Mouse (Mus musculus) small intestine, adult 2 months (tissue): ENCODE data around the gene Kctd15. TPM values are rescaled to one million over a fixed set of nuclear protein-coding genes. Genes with fewer than 3 reads are reported as not detected.

Source experiments
- H3K27ac ChIP-seq: fragments of 200-500 bp; 2 replicates; pipeline ENCODE4 v1.5.1; 2012; ENCODE audit warnings: low read depth, low read length, control low read depth, inconsistent platforms; ENCODE audit not compliant: insufficient read depth
- H3K27me3 ChIP-seq: fragments of 200-500 bp; 2 replicates; pipeline ENCODE4 v1.6.1; 2012; ENCODE audit warnings: mild to moderate bottlenecking, moderate library complexity, low read length, inconsistent platforms; ENCODE audit not compliant: control insufficient read depth, insufficient read depth
- H3K36me3 ChIP-seq: fragments of 200-500 bp; 2 replicates; pipeline ENCODE4 v1.6.1; 2012; ENCODE audit warnings: mild to moderate bottlenecking, low read length, control low read depth, inconsistent platforms; ENCODE audit not compliant: control insufficient read depth, insufficient read depth
- H3K4me1 ChIP-seq: fragments of 200-500 bp; 2 replicates; pipeline ENCODE4 v1.6.1; 2012; ENCODE audit warnings: low read length, inconsistent platforms, mixed read lengths; ENCODE audit not compliant: control insufficient read depth, insufficient read depth, insufficient read length
- H3K4me3 ChIP-seq: fragments of 200-500 bp; 2 replicates; pipeline ENCODE4 v1.5.1; 2012; ENCODE audit warnings: low read depth, mild to moderate bottlenecking, control low read depth, inconsistent platforms, low read length, moderate library complexity
- CTCF ChIP-seq: fragments of 200-500 bp; IDR thresholded peaks from 2 replicates; pipeline ENCODE4 v1.5.1; 2012; ENCODE audit warnings: low read depth, mild to moderate bottlenecking, control low read depth, inconsistent platforms, low read length, moderate library complexity, mixed read lengths; ENCODE audit not compliant: insufficient replicate concordance, insufficient read length; ENCODE audit errors: extremely low read depth
- POLR2A ChIP-seq: fragments of 200-500 bp; IDR thresholded peaks from 2 replicates; pipeline ENCODE4 v1.6.1; 2012; ENCODE audit warnings: low read depth, mild to moderate bottlenecking, control low read depth, inconsistent platforms, low read length, moderate library complexity
- WGBS: fragments of 180-500 bp; shearing (Covaris S2); methylation state at CpG from one replicate; pipeline ENCODE4 v1.1.7; 2018; 5-methylcytosine and 5-hydroxymethylcytosine counted together
- polyA plus RNA-seq: library from polyadenylated mRNA; depleted of rRNA; stranded (reverse); fragments of >200 nt; gene quantifications from 2 replicates; pipeline ENCODE4 v1.2.3, GENCODE M21; 2012; rRNA removed

Kctd15 gene
- polyA plus RNA-seq, result 5.9 and 6.2 TPM in 2 replicates

DNA sequence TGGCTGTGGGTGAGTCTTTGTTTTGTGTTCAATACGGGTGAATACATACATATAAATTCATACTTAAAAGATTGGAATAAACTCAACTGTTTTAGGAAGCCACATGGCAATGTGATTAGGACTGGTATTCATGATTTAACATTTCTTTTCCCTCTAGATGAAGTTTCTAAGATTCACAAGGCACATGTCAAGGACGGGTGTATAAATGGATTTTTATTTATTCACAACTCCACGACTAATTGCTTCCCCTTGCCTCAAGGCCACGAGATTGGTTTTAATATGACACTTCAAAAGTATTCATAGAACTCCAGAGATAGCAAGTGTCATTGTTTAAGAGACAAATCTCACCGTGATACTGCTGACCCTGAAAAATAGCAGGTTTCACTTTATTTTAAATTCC is at the start of gene Kctd15:
Kctd15 (minus strand) TSS at position 101 of the 400 bp plus-strand sequence.
- no peak within 1 kb of the TSS for H3K27ac ChIP-seq
- H3K27me3 ChIP-seq, result peaks cover 12% of the 10 kb centered on the region
- no peaks in the 10 kb centered on the region for H3K4me1 ChIP-seq
- H3K4me3 ChIP-seq, result peak within 1 kb of the TSS; percentile 82
- no peaks in the 10 kb centered on the region for H3K36me3 ChIP-seq
- TF ChIP-seq POLR2A (no peak), CTCF (no peak)
- WGBS, result 78% methylated on average over 5 of the region's 5 CpGs

GRCm38 (mm10) chr7:34704401-34704800 is 47.9 kb upstream of the Kctd15 start:
- 16% methylated on average over 4 of the region's 4 CpGs for WGBS
- peaks cover 4% of the 10 kb centered on the region; the same call in 1 of the 2 replicates for H3K4me1 ChIP-seq
- TF ChIP-seq POLR2A (no peak), CTCF (no peak)
- no peak overlapping the region for H3K4me3 ChIP-seq
- H3K27me3 ChIP-seq, result no peaks in the 10 kb centered on the region
- no peak overlapping the region for H3K27ac ChIP-seq
- no peaks in the 10 kb centered on the region for H3K36me3 ChIP-seq

DNA sequence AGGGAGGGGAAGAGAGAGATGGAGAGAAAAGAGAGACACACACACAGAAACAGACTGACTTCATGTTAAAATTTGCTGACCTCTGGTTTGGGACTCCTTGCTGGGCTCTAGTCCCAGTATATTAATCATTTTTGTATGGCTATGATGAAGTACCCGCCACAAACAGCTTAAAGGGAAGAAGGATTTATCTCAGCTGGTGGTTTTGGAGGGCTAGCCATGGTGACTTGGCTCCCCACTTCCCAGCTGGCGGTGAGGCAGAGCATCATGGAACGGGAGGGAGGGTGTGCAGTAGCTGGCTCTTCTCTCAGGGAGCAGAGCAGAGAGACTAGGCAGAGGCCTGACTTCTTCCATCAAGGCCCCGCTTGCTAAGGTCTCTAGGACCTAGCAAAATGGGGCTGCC is 46.9 kb upstream of the Kctd15 start:
- TF ChIP-seq POLR2A, result no peak
- no peak for TF ChIP-seq CTCF
- Histone ChIP-seq H3K4me3 (no peak overlapping the region), H3K27me3 (no peaks in the 10 kb centered on the region), H3K4me1 (peaks cover 4% of the 10 kb centered on the region; the same call in 1 of the 2 replicates), H3K36me3 (no peaks in the 10 kb centered on the region), H3K27ac (no peak overlapping the region)
- 72% methylated on average over 4 of the region's 4 CpGs for WGBS

DNA sequence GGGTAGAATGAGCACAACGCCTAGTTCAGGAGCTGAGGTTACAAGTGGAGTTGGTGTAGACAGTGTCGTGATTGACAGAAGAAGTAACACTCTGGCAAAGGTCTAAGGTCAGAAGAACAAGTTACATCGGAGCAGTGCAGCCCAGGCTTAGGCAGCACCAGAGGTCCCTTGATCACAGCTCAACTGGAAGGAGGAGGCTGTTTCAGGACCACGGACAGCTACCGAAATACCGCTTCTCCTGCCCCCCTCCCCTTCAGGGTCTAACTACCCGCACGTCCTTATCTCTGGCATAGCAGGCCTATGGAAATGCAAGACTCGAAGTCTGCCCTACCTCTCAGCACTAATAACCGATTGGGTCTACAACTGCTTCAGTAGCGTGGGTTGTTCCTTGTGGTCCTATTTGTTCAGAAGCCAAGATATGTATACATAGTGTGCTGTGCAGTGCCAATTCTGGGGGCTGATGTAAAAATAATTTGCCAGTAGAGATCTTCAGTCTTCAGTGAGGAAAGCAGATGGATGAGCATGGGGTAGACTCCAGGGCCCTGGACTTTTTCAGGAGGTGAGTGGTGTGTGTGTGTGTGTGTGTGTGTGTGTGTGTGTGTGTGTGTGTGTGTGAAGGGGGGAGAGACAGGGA is 46.3 kb upstream of the Kctd15 start:
- Histone ChIP-seq H3K4me1 (peaks cover 4% of the 10 kb centered on the region; the same call in 1 of the 2 replicates), H3K27ac (no peak overlapping the region), H3K36me3 (no peaks in the 10 kb centered on the region), H3K4me3 (no peak overlapping the region), H3K27me3 (no peaks in the 10 kb centered on the region)
- 16% methylated on average over 11 of the region's 11 CpGs for WGBS
- TF ChIP-seq CTCF, result no peak
- no peak for TF ChIP-seq POLR2A

DNA sequence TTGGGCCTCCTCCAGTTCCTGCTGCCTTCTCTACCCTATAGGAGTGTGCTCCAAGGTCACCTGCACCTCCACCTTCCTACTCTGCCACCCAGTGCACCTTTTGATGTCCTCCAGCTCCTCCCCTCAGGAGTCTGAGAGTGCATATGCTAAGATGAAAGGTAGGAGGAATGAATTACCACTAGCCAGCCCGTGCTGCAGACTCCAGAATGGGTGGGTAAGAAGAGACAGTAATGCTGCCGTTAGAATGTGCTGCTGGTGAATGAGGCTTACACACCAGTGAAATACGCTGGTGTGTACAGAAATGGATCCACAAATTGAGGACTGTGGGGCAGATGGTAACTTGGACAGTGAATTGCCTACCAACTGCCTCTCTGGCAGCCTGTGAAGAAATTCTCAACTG is 43.4 kb upstream of the Kctd15 start:
- Histone ChIP-seq H3K27me3 (no peaks in the 10 kb centered on the region), H3K27ac (no peak overlapping the region), H3K4me1 (peaks cover 4% of the 10 kb centered on the region; the same call in 1 of the 2 replicates), H3K36me3 (no peaks in the 10 kb centered on the region), H3K4me3 (no peak overlapping the region)
- WGBS, result 63% methylated on average over 3 of the region's 3 CpGs
- TF ChIP-seq POLR2A, result no peak

DNA sequence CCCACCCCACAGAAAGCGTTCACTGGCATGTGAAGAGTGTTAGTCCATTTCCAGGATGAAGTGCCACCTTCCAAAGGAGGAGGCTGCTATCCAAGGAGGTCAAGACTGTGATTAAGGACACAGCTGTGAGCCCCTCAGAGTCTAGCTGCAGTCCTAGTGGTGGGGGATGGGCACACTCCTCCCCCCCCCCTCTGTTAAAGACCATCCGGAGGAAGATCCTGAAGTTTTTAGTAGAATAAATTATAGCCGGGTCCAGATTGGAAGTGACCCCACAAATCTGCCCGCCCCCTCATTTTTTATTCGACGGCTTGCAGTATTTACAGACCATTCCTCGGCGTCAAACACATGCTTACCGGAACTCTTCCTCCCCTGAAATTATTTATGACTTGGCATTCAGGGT is 41.7 kb upstream of the Kctd15 start:
- TF ChIP-seq CTCF (no peak), POLR2A (no peak)
- H3K4me3 ChIP-seq, result no peak overlapping the region
- no peak overlapping the region for H3K27ac ChIP-seq
- H3K4me1 ChIP-seq, result no peaks in the 10 kb centered on the region
- WGBS, result 81% methylated on average over 9 of the region's 9 CpGs
- no peaks in the 10 kb centered on the region for H3K36me3 ChIP-seq
- no peaks in the 10 kb centered on the region for H3K27me3 ChIP-seq

DNA sequence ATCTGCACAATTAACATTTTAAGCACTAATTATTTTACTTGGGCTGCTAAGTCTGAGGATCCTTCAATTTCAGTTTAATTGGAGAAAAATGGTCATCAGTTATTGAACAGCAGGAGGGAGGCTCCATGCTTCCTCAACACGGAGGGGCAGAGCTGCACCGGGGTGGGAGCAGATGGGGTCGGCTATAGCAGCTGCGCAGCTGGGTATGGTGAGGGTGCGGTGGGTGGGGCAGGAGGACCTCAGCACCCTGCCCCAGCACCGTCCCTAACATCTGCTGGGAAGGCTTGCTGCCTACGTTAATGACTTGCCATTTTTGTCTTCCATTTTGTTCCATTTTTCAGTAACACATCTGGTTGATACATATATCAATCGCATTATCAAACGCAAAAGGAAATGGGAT is 39.6 kb upstream of the Kctd15 start:
- Histone ChIP-seq H3K27ac (no peak overlapping the region), H3K4me1 (no peaks in the 10 kb centered on the region), H3K4me3 (no peak overlapping the region), H3K27me3 (no peaks in the 10 kb centered on the region), H3K36me3 (no peaks in the 10 kb centered on the region)
- TF ChIP-seq CTCF, result no peak
- TF ChIP-seq POLR2A, result no peak
- WGBS, result 69% methylated on average over 9 of the region's 9 CpGs
